Mouse (Mus musculus) forebrain, embryonic 11.5 days (tissue): Measurements from ENCODE around the gene Mthfd1l. TPM values are rescaled to one million over a fixed set of nuclear protein-coding genes. Genes with fewer than 3 reads are reported as not detected.

Source experiments
- ATAC-seq: fragments of 200-750 bp; cut with Nextera tagmentation; replicated peaks from 2 replicates; pipeline ENCODE4 v1.8.0; 2017; ENCODE audit warnings: moderate TSS enrichment; ENCODE audit not compliant: low FRiP score
- DNase-seq: peaks from one replicate; pipeline ENCODE4 v3.0.0-alpha.2; 2017; ENCODE audit warnings: low spot score
- H3K27ac ChIP-seq: fragments of 300-500 bp; sonication (generic); 2 replicates; pipeline ENCODE4 v1.5.1; 2014; ENCODE audit warnings: low read depth, low read length
- H3K27me3 ChIP-seq: fragments of 300-500 bp; sonication (generic); 2 replicates; pipeline ENCODE4 v1.6.1; 2014; ENCODE audit warnings: mild to moderate bottlenecking, low read length, mixed read lengths; ENCODE audit not compliant: control insufficient read depth, insufficient read depth
- H3K36me3 ChIP-seq: fragments of 300-500 bp; sonication (generic); 2 replicates; pipeline ENCODE4 v1.6.1; 2014; ENCODE audit warnings: mild to moderate bottlenecking, low read length, moderate library complexity, mixed read lengths; ENCODE audit not compliant: control insufficient read depth, insufficient read depth
- H3K4me1 ChIP-seq: fragments of 300-500 bp; sonication (generic); replicated peaks from 2 replicates; pipeline ENCODE4 v1.6.1; 2014; ENCODE audit warnings: low read length, mixed read lengths; ENCODE audit not compliant: control insufficient read depth, insufficient read depth
- H3K4me2 ChIP-seq: fragments of 300-500 bp; sonication (generic); 2 replicates; pipeline ENCODE4 v1.6.1; 2014; ENCODE audit warnings: low read depth, mild to moderate bottlenecking, low read length, moderate library complexity, mixed read lengths; ENCODE audit not compliant: severe bottlenecking
- H3K4me3 ChIP-seq: fragments of 300-500 bp; sonication (generic); 2 replicates; pipeline ENCODE4 v1.5.1; 2014; ENCODE audit warnings: low read depth, low read length
- H3K9ac ChIP-seq: fragments of 300-500 bp; sonication (generic); 2 replicates; pipeline ENCODE4 v1.6.1; 2014; ENCODE audit warnings: low read length
- H3K9me3 ChIP-seq: fragments of 300-500 bp; sonication (generic); 2 replicates; pipeline ENCODE4 v1.6.1; 2016; ENCODE audit warnings: low read length, mixed read lengths; ENCODE audit not compliant: control insufficient read depth
- WGBS: fragments of 180-500 bp; shearing (Covaris S2); extraction: QIAGEN DNeasy Blood & Tissue Kit; methylation state at CpG from one replicate; pipeline ENCODE4 v1.1.7; 2014; 5-methylcytosine and 5-hydroxymethylcytosine counted together
- polyA plus RNA-seq: library from polyadenylated mRNA; unstranded; fragments of >200 nt; fragmentation: Nextera tagmentation; extraction: Ambion mirVana; gene quantifications from 2 replicates; pipeline ENCODE4 v1.2.1, GENCODE M21; 2014

Gene Mthfd1l
- polyA plus RNA-seq, 1 experiment from 2014 or later, result 16.6 TPM

DNA sequence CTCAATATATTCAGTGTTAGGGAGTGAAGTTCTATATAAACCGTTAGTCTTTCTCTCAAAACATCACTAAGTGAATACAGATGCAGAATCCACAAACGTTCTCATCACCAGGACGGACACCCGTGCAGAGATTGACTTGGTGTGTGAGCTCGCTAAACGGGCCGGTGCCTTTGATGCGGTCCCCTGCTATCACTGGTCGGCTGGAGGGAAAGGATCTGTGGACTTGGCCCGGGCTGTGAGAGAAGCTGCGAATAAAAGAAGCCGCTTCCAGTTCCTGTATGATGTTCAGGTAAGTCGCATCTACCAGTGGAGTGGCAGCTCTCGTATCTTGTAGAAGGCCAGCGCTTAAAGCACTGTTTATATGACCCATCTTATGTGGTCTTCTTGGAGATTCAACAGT, 117.0 kb downstream of the Mthfd1l start:
- Histone ChIP-seq H3K4me1 (no peaks in the 10 kb centered on the region; the same call in 1 of the 2 replicates), H3K4me3 (no peak overlapping the region), H3K9ac (no peak overlapping the region), H3K36me3 (no peaks in the 10 kb centered on the region; the same call in 1 of the 2 replicates), H3K9me3 (no peaks in the 10 kb centered on the region), H3K27ac (no peak overlapping the region), H3K27me3 (no peaks in the 10 kb centered on the region), H3K4me2 (no peak overlapping the region)
- ATAC-seq, result no peak
- peak; percentile 49 for DNase-seq
- 90% methylated on average over 15 of the region's 15 CpGs for WGBS

DNA sequence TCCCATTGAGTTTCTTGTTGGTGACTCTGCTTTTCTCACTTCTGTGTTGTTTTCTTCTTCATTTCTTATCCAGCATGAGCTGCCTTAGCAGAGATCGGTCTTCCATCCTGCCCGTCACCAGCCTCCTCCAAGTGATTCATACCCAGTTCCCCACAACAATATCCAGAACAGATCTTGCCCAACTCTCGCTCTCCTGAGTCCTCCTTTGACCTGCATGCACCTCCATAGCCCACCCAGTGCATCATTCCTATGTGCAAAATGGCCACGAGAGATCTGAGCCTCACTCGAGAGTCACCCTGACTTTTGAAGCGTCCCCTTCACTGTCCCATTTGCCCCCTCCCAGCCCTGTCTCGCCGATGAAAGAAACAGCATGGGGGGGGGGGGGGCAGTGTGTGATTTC, 120.1 kb downstream of the Mthfd1l start:
- no peak overlapping the region for H3K27ac ChIP-seq
- no peak overlapping the region for H3K4me3 ChIP-seq
- H3K36me3 ChIP-seq, result no peaks in the 10 kb centered on the region; the same call in 1 of the 2 replicates
- no peak overlapping the region for H3K4me2 ChIP-seq
- WGBS, result 90% methylated on average over 8 of the region's 8 CpGs
- H3K27me3 ChIP-seq, result no peaks in the 10 kb centered on the region
- no peaks in the 10 kb centered on the region for H3K9me3 ChIP-seq
- peak; percentile 28 for DNase-seq
- no peaks in the 10 kb centered on the region for H3K4me1 ChIP-seq
- ATAC-seq, result no peak
- H3K9ac ChIP-seq, result no peak overlapping the region

DNA sequence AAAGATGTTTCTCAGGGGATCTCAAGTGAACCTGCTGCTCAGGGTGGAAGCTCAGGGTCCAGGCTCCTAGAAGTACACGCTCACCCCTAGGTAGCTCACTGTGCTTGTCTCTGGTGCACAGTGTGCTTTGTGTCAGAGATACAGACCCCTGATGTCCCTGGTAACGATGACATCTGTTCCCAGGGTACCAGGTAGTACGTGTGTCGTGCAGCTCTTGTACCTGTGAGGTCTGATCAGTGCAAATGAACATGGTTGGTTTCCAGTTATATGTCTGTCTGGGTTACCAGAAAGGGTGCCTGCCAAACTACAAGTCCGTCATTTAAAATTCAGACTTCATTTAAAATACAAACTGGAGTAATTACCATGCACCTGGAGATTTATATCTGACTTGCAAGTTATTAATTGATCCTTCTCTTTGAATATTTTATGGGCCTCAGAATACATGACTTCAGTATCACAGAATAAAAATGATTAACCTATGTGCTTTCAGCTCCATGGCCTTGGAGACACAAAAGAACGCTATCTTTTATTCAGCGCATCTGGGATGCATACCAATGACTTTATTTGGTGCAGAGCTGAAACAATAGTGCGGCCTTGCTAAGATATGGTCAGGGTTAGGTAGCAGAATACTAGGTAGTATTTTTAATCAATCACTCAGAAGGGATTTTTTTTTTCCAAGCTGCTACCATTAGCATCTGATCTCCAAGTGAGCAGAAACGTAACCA, 121.3 kb downstream of the Mthfd1l start:
- no peak overlapping the region for H3K9ac ChIP-seq
- H3K4me3 ChIP-seq, result no peak overlapping the region
- ATAC-seq, result no peak
- no peaks in the 10 kb centered on the region; the same call in 1 of the 2 replicates for H3K36me3 ChIP-seq
- no peaks in the 10 kb centered on the region for H3K4me1 ChIP-seq
- no peaks in the 10 kb centered on the region for H3K9me3 ChIP-seq
- H3K27ac ChIP-seq, result no peak overlapping the region
- DNase-seq, result peak; percentile 17
- 91% methylated on average over 9 of the region's 9 CpGs for WGBS
- no peak overlapping the region for H3K4me2 ChIP-seq
- no peaks in the 10 kb centered on the region for H3K27me3 ChIP-seq

DNA sequence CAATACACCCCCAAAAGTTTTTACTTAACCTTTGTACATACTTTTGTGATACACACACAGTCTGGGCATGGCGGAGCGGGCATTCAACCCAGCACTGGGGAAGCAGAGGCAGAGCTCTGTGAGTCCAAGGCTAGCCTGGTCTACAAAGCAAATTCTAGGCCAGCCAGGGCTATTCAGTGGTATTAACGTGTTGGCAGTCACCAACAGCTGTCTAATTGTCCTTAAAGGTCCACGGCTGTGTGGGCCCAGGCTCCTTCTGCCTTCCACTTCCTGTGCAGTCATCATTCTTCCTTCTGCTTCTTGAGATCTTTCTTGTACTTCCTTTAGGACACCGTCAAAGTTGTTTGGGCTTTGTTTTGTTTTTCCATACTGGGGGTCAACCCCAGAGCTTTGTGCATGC, 123.2 kb downstream of the Mthfd1l start:
- Histone ChIP-seq H3K36me3 (no peaks in the 10 kb centered on the region; the same call in 1 of the 2 replicates), H3K27me3 (no peaks in the 10 kb centered on the region), H3K27ac (no peak overlapping the region), H3K9ac (no peak overlapping the region), H3K4me2 (no peak overlapping the region), H3K4me1 (no peaks in the 10 kb centered on the region), H3K9me3 (no peaks in the 10 kb centered on the region), H3K4me3 (no peak overlapping the region)
- peak; percentile 27 for DNase-seq
- ATAC-seq, result no peak
- 89% methylated on average over 5 of the region's 5 CpGs for WGBS

- H3K4me2 ChIP-seq, result no peak overlapping the region
- no peak overlapping the region for H3K4me3 ChIP-seq
- peak; percentile 23 for DNase-seq
- H3K9ac ChIP-seq, result no peak overlapping the region
- 98% methylated on average over 6 of the region's 6 CpGs for whole genome bisulfite sequencing
- H3K9me3 ChIP-seq, result no peaks in the 10 kb centered on the region
- no peaks in the 10 kb centered on the region for H3K4me1 ChIP-seq
- H3K27me3 ChIP-seq, result no peaks in the 10 kb centered on the region
- H3K27ac ChIP-seq, result no peak overlapping the region
- ATAC-seq, result no peak
- H3K36me3 ChIP-seq, result no peaks in the 10 kb centered on the region; the same call in 1 of the 2 replicates
Observed at GRCm38 (mm10) chr10:4100007-4100406, 127.1 kb downstream of the Mthfd1l start.

DNA sequence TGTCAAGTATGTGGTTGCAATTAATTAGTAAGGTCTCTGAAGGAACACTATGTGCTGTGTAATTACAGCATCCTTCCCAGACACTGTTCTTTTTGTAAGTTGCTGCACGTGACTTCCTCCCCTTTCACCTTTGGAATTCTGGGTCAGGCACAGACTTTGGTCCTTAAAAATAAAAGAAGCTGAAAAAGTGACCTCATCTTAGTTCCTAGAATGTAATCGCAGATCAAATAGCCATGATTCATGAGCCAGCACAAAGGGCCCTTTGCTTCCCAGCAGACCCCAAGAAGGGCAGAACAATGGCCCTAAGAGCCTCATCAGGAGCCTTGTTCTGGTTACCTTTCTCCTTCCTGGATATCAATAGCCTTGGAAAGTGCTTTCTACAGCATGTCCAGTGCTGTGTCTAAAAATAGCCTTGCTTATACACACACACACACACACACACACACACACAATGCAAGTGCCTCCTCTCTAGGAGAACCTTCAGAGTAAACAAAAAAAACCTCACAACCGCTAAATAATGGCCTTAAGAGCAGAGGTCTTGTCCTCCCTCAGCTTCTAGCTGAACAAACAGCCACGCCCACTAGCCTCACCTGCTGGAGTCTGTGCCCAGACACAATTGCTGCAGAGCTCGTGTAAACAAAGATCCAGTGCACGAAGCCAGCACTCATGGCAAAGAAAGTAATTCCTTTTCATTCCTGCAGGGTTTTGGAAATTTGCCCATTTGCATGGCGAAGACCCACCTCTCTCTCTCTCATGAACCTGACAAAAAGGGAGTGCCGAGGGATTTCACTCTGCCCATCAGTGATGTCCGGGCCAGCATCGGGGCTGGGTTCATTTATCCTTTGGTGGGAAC, 133.0 kb downstream of the Mthfd1l start:
- no peaks in the 10 kb centered on the region for H3K9me3 ChIP-seq
- H3K36me3 ChIP-seq, result no peaks in the 10 kb centered on the region
- DNase-seq, result peak; percentile 61
- no peaks in the 10 kb centered on the region for H3K27me3 ChIP-seq
- H3K4me2 ChIP-seq, result peak overlapping the region; percentile 18; the same call in 1 of the 2 replicates
- peaks cover 17% of the 10 kb centered on the region for H3K4me1 ChIP-seq
- whole genome bisulfite sequencing, result 28% methylated on average over 10 of the region's 10 CpGs
- H3K4me3 ChIP-seq, result no peak overlapping the region
- peak overlapping the region; percentile 43 for H3K27ac ChIP-seq
- ATAC-seq, result peak; percentile 79
- no peak overlapping the region for H3K9ac ChIP-seq

DNA sequence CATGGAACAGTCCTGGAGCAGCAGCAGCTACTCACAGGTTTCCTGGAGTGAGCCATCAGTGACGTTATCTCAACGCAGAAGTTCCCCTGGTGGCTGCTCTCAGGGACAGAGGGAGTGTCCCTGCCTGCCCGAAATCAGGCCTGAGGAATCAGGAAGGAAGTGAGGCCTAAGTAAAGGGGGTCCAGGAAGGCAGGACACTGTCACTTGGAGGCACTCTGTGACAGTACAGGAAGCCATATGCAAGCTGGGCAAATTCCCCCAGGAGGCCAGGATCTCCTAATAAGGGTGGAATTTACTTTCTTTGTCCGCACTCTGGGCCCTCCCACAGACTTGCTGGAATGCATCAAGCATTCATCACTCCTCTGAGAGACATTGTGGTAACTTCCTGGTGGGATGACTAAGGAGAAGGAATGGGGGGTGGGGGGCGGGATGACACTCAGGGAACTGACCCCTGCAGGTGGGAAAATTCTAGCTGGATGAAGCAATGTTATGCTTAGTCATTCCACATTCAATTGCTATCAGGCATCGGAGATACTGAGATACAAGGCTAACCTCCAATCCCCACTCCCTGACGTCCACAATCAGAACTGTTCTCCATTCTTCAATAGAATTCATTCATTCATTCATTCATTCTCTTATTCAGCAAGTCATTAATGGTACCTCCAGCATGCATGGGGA, 134.9 kb downstream of the Mthfd1l start:
- ATAC-seq, result no peak
- H3K4me3 ChIP-seq, result no peak overlapping the region
- no peak for DNase-seq
- no peak overlapping the region for H3K9ac ChIP-seq
- no peak overlapping the region for H3K4me2 ChIP-seq
- H3K9me3 ChIP-seq, result no peaks in the 10 kb centered on the region
- no peak overlapping the region for H3K27ac ChIP-seq
- H3K4me1 ChIP-seq, result peaks cover 17% of the 10 kb centered on the region
- H3K36me3 ChIP-seq, result no peaks in the 10 kb centered on the region
- no peaks in the 10 kb centered on the region for H3K27me3 ChIP-seq
- 31% methylated on average over 7 of the region's 7 CpGs for WGBS

- Histone ChIP-seq H3K27me3 (no peaks in the 10 kb centered on the region), H3K9me3 (no peaks in the 10 kb centered on the region), H3K4me3 (no peak overlapping the region), H3K4me2 (no peak overlapping the region), H3K9ac (no peak overlapping the region), H3K4me1 (peaks cover 17% of the 10 kb centered on the region), H3K36me3 (no peaks in the 10 kb centered on the region), H3K27ac (no peak overlapping the region)
- DNase-seq, result no peak
- WGBS, result 61% methylated on average over 9 of the region's 9 CpGs
- ATAC-seq, result no peak
Observed at GRCm38 (mm10) chr10:4108462-4108861, 135.5 kb downstream of the Mthfd1l start.
